19 mouse cellular contexts compared by ENCODE assay signal in the genomic region with DNA sequence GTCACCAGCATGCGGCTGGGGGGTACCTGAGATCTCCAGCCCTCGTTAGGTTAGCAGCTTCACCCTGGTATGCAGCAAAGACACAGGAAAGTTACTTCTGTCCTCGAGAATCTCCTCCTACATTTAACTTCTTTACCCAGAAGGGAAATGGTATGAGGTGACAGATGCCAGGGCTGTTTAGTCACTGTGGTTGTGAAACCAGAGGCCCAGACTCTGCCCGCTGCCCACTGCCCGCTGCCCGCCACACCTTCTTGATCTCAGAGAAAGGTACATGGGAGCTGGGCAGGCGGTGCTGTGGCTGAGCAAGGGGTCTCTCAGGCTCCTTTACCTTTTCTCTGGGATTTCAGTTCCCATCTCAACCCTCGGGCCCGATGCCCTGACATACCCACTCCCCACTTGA.
"Had no signal": no experiment of that assay in that cellular context is flagged by ENCODE, and none has a peak within 500 bp of the region (broad histone marks: within the 10 kb centered on the region; RNA-seq: fewer than 3 reads in every experiment).

No protein-coding gene starts in this region.

- H3K4me2 ChIP-seq: liver, embryonic 13.5 days; liver, embryonic 15.5 days; lung, embryonic 15.5 days; midbrain, embryonic 11.5 days; midbrain, embryonic 13.5 days; midbrain, embryonic 15.5 days; neural tube, embryonic 12.5 days; stomach, embryonic 15.5 days had no signal

- DNase-seq: liver, embryonic 13.5 days; liver, postnatal 0 days; lung, adult 2 months; lung, postnatal 14 days; lung, postnatal 36 days; right cerebral cortex, postnatal 14 days; thymus, postnatal 14 days; thymus, postnatal 36 days had no signal

- H3K27me3 ChIP-seq: liver, embryonic 13.5 days; liver, embryonic 15.5 days; lung, embryonic 15.5 days; midbrain, embryonic 13.5 days; midbrain, embryonic 15.5 days; neural tube, embryonic 12.5 days; stomach, embryonic 15.5 days had no signal

- H3K9ac ChIP-seq: liver, embryonic 13.5 days; liver, embryonic 15.5 days; liver, postnatal 0 days; lung, embryonic 15.5 days; midbrain, embryonic 13.5 days; midbrain, embryonic 15.5 days; neural tube, embryonic 12.5 days; stomach, embryonic 15.5 days had no signal

- H3K9me3 ChIP-seq: liver, embryonic 13.5 days; liver, embryonic 15.5 days; lung, embryonic 15.5 days; megakaryocyte, embryonic 14.5 days; midbrain, embryonic 13.5 days; midbrain, embryonic 15.5 days; neural tube, embryonic 12.5 days; stomach, embryonic 15.5 days had no signal

- ATAC-seq: liver, postnatal 0 days; lung, postnatal 0 days; midbrain, embryonic 13.5 days; midbrain, embryonic 15.5 days had no signal

- H3K4me3 ChIP-seq: liver, embryonic 13.5 days; liver, embryonic 15.5 days; lung, embryonic 15.5 days; megakaryocyte, embryonic 14.5 days; midbrain, embryonic 13.5 days; midbrain, embryonic 15.5 days; neural tube, embryonic 12.5 days; stomach, embryonic 15.5 days had no signal

- H3K27ac ChIP-seq: liver, embryonic 13.5 days; liver, embryonic 15.5 days; lung, embryonic 15.5 days; macrophage; midbrain, embryonic 13.5 days; midbrain, embryonic 15.5 days; neural tube, embryonic 12.5 days; stomach, embryonic 15.5 days; stomach, postnatal 0 days had no signal

- H3K4me1 ChIP-seq: liver, embryonic 13.5 days; liver, embryonic 15.5 days; megakaryocyte, embryonic 14.5 days; midbrain, embryonic 13.5 days; midbrain, embryonic 15.5 days; neural tube, embryonic 12.5 days; stomach, embryonic 15.5 days had no signal
